Mouse (Mus musculus): Measurements from ENCODE around the gene Prrt2.

The Prrt2 gene

GRCm38 (mm10) chr7:127019306-127019960 lies 1.6 kb downstream of the Prrt2 start:
- no peak for DNase-seq

GRCm38 (mm10) chr7:127018416-127019305 lies 2.4 kb downstream of the Prrt2 start:
- DNase-seq: no peak

GRCm38 (mm10) chr7:127017950-127018345 lies 3.1 kb downstream of the Prrt2 start:
- DNase-seq: no peak

- DNase-seq: peak; percentile 97
These were observed 3.8 kb downstream of the Prrt2 start, which contains the start of gene Pagr1a for GRCm38 (mm10) chr7:127016971-127017949. TSS of gene Pagr1a (minus strand) at chr7:127017352.

GRCm38 (mm10) chr7:127016486-127016938 lies 4.5 kb downstream of the Prrt2 start:
- DNase-seq: peak; percentile 71

GRCm38 (mm10) chr7:127016481-127016485 lies 4.7 kb downstream of the Prrt2 start, which contains the start of gene Pagr1b:
TSS of gene Pagr1b (minus strand) at chr7:127016484.
- no peak for DNase-seq

- no peak for DNase-seq
These were observed 4.9 kb downstream of the Prrt2 start for GRCm38 (mm10) chr7:127016081-127016480.

GRCm38 (mm10) chr7:127014993-127015392 lies 6.0 kb downstream of the Prrt2 start:
- no peak for DNase-seq

GRCm38 (mm10) chr7:127014320-127014719 lies 6.7 kb downstream of the Prrt2 start, which contains the start of gene Mvp:
TSS of gene Mvp (minus strand) at chr7:127014621.
- DNase-seq: no peak

- DNase-seq: no peak
These were observed 7.6 kb downstream of the Prrt2 start for GRCm38 (mm10) chr7:127013385-127013784.

- no peak for DNase-seq
These were observed 8.2 kb downstream of the Prrt2 start for GRCm38 (mm10) chr7:127012845-127013244.

- DNase-seq: no peak
These were observed 8.6 kb downstream of the Prrt2 start for GRCm38 (mm10) chr7:127012374-127012773.

GRCm38 (mm10) chr7:127011717-127012116 lies 9.3 kb downstream of the Prrt2 start:
- no peak for DNase-seq

- DNase-seq: no peak
These were observed 10.0 kb downstream of the Prrt2 start for GRCm38 (mm10) chr7:127011051-127011450.

- DNase-seq: no peak
These were observed 11.5 kb downstream of the Prrt2 start for GRCm38 (mm10) chr7:127009307-127010085.

- DNase-seq: peak; percentile 88
These were observed 12.6 kb downstream of the Prrt2 start for GRCm38 (mm10) chr7:127008239-127009019.

GRCm38 (mm10) chr7:127007313-127008024 lies 13.5 kb downstream of the Prrt2 start:
- DNase-seq: no peak

- DNase-seq: no peak
These were observed 16.7 kb downstream of the Prrt2 start for GRCm38 (mm10) chr7:127004122-127004875.

GRCm38 (mm10) chr7:127003620-127004019 lies 17.4 kb downstream of the Prrt2 start:
- no peak for DNase-seq

GRCm38 (mm10) chr7:126999568-126999967 lies 21.4 kb downstream of the Prrt2 start:
- no peak for DNase-seq

All from right cerebral cortex, adult 18-20 months (tissue).